Mouse (Mus musculus) hindbrain, embryonic 12.5 days (tissue): ENCODE measurements at regions not wholly inside any gene's neighbourhood (a gene's known extent, or its start where the extent isn't known, plus 50 kb on each side); places are given as distances from the start of the nearest gene placed in this dataset.

ENCODE experiments used
- ATAC-seq: fragments of 200-750 bp; cut with Nextera tagmentation; 2 replicates; pipeline ENCODE4 v1.8.0; 2017; ENCODE audit warnings: moderate TSS enrichment; ENCODE audit not compliant: low FRiP score
- H3K27ac ChIP-seq: fragments of 300-500 bp; sonication (generic); 2 replicates; pipeline ENCODE4 v1.5.1; 2016; ENCODE audit warnings: mild to moderate bottlenecking
- H3K27me3 ChIP-seq: fragments of 300-500 bp; sonication (generic); 2 replicates; pipeline ENCODE4 v1.6.1; 2016; ENCODE audit warnings: mild to moderate bottlenecking
- H3K36me3 ChIP-seq: fragments of 300-500 bp; sonication (generic); 2 replicates; pipeline ENCODE4 v1.6.1; 2016; ENCODE audit warnings: mild to moderate bottlenecking
- H3K4me1 ChIP-seq: fragments of 300-500 bp; sonication (generic); 2 replicates; pipeline ENCODE4 v1.6.1; 2016
- H3K4me2 ChIP-seq: fragments of 300-500 bp; sonication (generic); replicated peaks from 2 replicates; pipeline ENCODE4 v1.6.1; 2016; ENCODE audit warnings: mild to moderate bottlenecking
- H3K4me3 ChIP-seq: fragments of 300-500 bp; sonication (generic); 2 replicates; pipeline ENCODE4 v1.5.1; 2016; ENCODE audit warnings: mild to moderate bottlenecking
- H3K9ac ChIP-seq: fragments of 300-500 bp; sonication (generic); 2 replicates; pipeline ENCODE4 v1.6.1; 2016; ENCODE audit warnings: mild to moderate bottlenecking, moderate library complexity
- H3K9me3 ChIP-seq: fragments of 300-500 bp; sonication (generic); replicated peaks from 2 replicates; pipeline ENCODE4 v1.6.1; 2016; ENCODE audit warnings: mild to moderate bottlenecking
- WGBS: fragments of 180-500 bp; shearing (Covaris S2); methylation state at CpG from one replicate; pipeline ENCODE4 v1.1.7; 2016; 5-methylcytosine and 5-hydroxymethylcytosine counted together

GRCm38 (mm10) chrX:13014051-13014450, 57.2 kb upstream of the Usp9x start:
- Histone ChIP-seq H3K27me3 (no peaks in the 10 kb centered on the region), H3K9me3 (no peaks in the 10 kb centered on the region), H3K9ac (no peak overlapping the region), H3K4me3 (no peak overlapping the region), H3K4me1 (no peaks in the 10 kb centered on the region), H3K4me2 (no peak overlapping the region), H3K27ac (no peak overlapping the region), H3K36me3 (no peaks in the 10 kb centered on the region)
- 68% methylated on average over 3 of the region's 3 CpGs for WGBS
- no peak for ATAC-seq

DNA sequence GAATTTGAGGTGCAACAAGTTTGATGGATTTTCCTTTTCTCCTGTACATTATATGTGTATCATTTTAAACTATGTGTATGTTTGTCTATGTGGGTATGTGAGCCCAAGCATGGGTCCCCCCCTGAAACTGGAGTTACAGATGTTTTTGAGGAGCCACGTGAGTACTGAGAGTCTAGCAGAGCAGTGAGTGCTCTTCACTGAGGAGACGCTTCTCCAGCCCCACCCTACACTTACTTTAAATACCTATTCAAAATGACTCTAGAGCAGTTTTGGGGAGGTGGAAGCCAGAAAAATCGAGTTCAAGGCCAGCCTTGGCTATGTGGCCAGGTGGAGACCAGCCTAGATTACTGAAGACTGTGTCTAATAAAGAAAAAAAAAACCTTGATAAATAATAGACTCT, 58.2 kb upstream of the Usp9x start:
- 76% methylated on average over 3 of the region's 3 CpGs for WGBS
- H3K27ac ChIP-seq = no peak overlapping the region
- H3K4me1 ChIP-seq = no peaks in the 10 kb centered on the region
- no peaks in the 10 kb centered on the region for H3K36me3 ChIP-seq
- no peak overlapping the region for H3K4me2 ChIP-seq
- H3K9ac ChIP-seq = no peak overlapping the region
- H3K27me3 ChIP-seq = no peaks in the 10 kb centered on the region
- no peak overlapping the region for H3K4me3 ChIP-seq
- no peak for ATAC-seq
- H3K9me3 ChIP-seq = no peaks in the 10 kb centered on the region

- Histone ChIP-seq H3K36me3 (no peaks in the 10 kb centered on the region), H3K9ac (no peak overlapping the region), H3K9me3 (no peaks in the 10 kb centered on the region), H3K4me1 (no peaks in the 10 kb centered on the region), H3K27ac (no peak overlapping the region), H3K4me2 (no peak overlapping the region), H3K4me3 (no peak overlapping the region), H3K27me3 (0 out of 2 replicates have a peak, but pooled peaks cover under 1% of the 10 kb centered on the region)
- WGBS = 84% methylated on average over 7 of the region's 7 CpGs
- no peak for ATAC-seq
These were observed 80.5 kb upstream of the Usp9x start for GRCm38 (mm10) chrX:12990777-12991176.

- no peak overlapping the region for H3K9ac ChIP-seq
- no peak overlapping the region for H3K4me3 ChIP-seq
- 65% methylated on average over 6 of the region's 6 CpGs for WGBS
- H3K9me3 ChIP-seq = no peaks in the 10 kb centered on the region
- no peak overlapping the region for H3K27ac ChIP-seq
- H3K36me3 ChIP-seq = no peaks in the 10 kb centered on the region
- no peak overlapping the region for H3K4me2 ChIP-seq
- H3K27me3 ChIP-seq = no peaks in the 10 kb centered on the region
- H3K4me1 ChIP-seq = no peaks in the 10 kb centered on the region
- ATAC-seq = no peak
These were observed 93.6 kb upstream of the Usp9x start for GRCm38 (mm10) chrX:12977676-12978075.

DNA sequence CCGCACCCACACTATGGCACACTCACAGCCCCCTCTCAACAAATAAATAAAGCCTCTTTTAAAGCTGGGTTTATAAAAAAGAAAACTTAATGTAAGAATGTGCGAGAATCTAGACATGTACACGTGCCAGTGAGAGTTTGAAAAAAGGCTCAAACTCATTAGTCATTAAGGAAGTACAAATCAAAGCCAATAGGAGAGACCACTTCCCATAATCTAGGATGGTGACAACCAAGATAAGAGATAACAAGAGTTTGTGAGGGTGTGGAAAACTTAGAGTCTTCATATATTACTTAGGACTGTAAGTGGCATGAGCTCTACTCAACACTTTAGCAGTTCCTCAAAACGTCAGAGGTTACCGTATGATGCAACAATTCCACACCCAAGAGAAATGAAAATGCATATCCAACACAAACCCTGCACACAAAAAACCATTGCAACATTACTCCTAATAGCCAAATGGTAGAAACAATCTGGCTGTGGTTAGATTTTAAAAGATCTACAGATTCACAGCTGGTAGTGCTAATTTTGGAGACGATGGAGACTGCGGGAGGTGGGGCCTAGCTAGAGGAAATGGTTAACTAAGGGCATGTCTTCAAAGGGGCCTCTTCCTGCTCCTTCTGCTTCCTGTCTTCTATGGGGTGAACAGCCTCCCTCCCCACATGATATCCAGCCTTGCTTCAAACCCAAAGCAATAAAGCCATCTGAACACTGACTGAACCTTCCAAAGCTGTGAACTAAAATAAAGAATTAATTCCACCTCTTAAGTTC, 102.1 kb upstream of the Usp9x start:
- Histone ChIP-seq H3K36me3 (no peaks in the 10 kb centered on the region), H3K4me2 (no peak overlapping the region), H3K27ac (no peak overlapping the region), H3K27me3 (no peaks in the 10 kb centered on the region), H3K9me3 (no peaks in the 10 kb centered on the region), H3K9ac (no peak overlapping the region), H3K4me3 (no peak overlapping the region), H3K4me1 (no peaks in the 10 kb centered on the region)
- 89% methylated on average over 7 of the region's 7 CpGs for WGBS
- ATAC-seq = no peak

DNA sequence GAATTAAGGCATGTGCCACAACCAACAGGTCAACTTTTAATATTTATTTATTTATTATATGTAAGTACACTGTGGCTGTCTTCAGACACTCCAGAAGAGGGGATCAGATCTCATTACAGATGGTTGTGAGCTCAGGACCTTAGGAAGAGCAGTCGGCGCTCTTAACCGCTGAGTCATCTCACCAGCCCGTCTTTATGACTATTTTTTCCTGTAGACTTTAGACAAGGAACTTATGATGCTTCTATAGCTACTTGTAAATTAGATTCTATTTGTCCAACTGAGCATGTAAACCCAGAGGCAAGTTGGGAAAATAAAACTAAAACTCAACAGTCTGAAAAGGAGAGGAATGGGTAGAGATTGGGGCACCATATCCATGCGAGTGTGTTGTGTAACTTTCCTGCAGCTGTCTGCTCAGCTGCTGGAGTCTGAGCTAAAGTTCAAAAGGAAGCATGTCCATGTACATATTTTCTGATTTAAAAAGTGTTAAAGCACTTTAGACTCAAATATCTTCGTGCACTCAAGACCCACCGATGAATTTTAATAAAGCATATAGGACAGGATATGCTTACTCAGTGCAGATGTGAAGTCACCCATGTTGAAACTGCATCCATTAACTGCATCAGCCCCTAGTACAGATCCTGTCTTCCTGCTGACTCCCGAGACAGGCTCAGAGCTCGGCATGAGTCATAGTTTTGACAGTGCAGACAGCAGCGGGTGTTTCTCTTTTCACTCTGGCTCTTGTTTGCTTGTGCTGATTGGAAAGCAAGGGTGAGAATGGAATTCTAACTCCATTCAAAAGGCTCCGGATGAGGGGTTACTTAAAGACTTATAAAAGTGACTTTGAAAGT, 111.6 kb upstream of the Usp9x start:
- H3K4me1 ChIP-seq = no peaks in the 10 kb centered on the region
- no peaks in the 10 kb centered on the region for H3K9me3 ChIP-seq
- no peak overlapping the region for H3K4me3 ChIP-seq
- 66% methylated on average over 11 of the region's 11 CpGs for WGBS
- H3K27ac ChIP-seq = no peak overlapping the region
- no peaks in the 10 kb centered on the region for H3K27me3 ChIP-seq
- no peak overlapping the region for H3K4me2 ChIP-seq
- H3K9ac ChIP-seq = no peak overlapping the region
- no peak for ATAC-seq
- no peaks in the 10 kb centered on the region for H3K36me3 ChIP-seq

- H3K4me3 ChIP-seq = no peak overlapping the region
- ATAC-seq = no peak
- H3K9ac ChIP-seq = no peak overlapping the region
- WGBS = 70% methylated on average over 2 of the region's 2 CpGs
- H3K9me3 ChIP-seq = no peaks in the 10 kb centered on the region
- H3K27ac ChIP-seq = no peak overlapping the region
- no peaks in the 10 kb centered on the region for H3K4me1 ChIP-seq
- H3K27me3 ChIP-seq = no peaks in the 10 kb centered on the region
- no peak overlapping the region for H3K4me2 ChIP-seq
- no peaks in the 10 kb centered on the region for H3K36me3 ChIP-seq
These were observed 112.4 kb upstream of the Usp9x start for GRCm38 (mm10) chrX:12958873-12959272.

- Histone ChIP-seq H3K27ac (no peak overlapping the region), H3K4me1 (no peaks in the 10 kb centered on the region), H3K36me3 (no peaks in the 10 kb centered on the region), H3K9me3 (no peaks in the 10 kb centered on the region), H3K9ac (no peak overlapping the region), H3K4me3 (no peak overlapping the region), H3K27me3 (no peaks in the 10 kb centered on the region), H3K4me2 (no peak overlapping the region)
- 77% methylated on average over 6 of the region's 7 CpGs for WGBS
- no peak for ATAC-seq
These were observed 120.2 kb upstream of the Usp9x start for GRCm38 (mm10) chrX:12950928-12951660.

GRCm38 (mm10) chrX:12942451-12942850, 128.8 kb upstream of the Usp9x start:
- no peaks in the 10 kb centered on the region for H3K4me1 ChIP-seq
- ATAC-seq = no peak
- H3K36me3 ChIP-seq = no peaks in the 10 kb centered on the region
- no peaks in the 10 kb centered on the region for H3K9me3 ChIP-seq
- 85% methylated on average over 5 of the region's 5 CpGs for WGBS
- no peak overlapping the region for H3K27ac ChIP-seq
- H3K27me3 ChIP-seq = peaks cover 5% of the 10 kb centered on the region; the same call in 1 of the 2 replicates
- no peak overlapping the region for H3K4me3 ChIP-seq
- no peak overlapping the region for H3K4me2 ChIP-seq
- no peak overlapping the region for H3K9ac ChIP-seq

- Histone ChIP-seq H3K4me3 (peak overlapping the region; percentile 37), H3K36me3 (no peaks in the 10 kb centered on the region), H3K27me3 (peaks cover 9% of the 10 kb centered on the region; the same call in 1 of the 2 replicates), H3K4me1 (no peaks in the 10 kb centered on the region), H3K9me3 (no peaks in the 10 kb centered on the region), H3K27ac (no peak overlapping the region), H3K4me2 (peak overlapping the region; percentile 58), H3K9ac (peak overlapping the region; percentile 53; the same call in 1 of the 2 replicates)
- WGBS = 18% methylated on average over 43 of the region's 43 CpGs
- ATAC-seq = peak; percentile 64; the same call in 1 of the 2 replicates
These were observed 134.7 kb upstream of the Usp9x start for GRCm38 (mm10) chrX:12936406-12937172.

DNA sequence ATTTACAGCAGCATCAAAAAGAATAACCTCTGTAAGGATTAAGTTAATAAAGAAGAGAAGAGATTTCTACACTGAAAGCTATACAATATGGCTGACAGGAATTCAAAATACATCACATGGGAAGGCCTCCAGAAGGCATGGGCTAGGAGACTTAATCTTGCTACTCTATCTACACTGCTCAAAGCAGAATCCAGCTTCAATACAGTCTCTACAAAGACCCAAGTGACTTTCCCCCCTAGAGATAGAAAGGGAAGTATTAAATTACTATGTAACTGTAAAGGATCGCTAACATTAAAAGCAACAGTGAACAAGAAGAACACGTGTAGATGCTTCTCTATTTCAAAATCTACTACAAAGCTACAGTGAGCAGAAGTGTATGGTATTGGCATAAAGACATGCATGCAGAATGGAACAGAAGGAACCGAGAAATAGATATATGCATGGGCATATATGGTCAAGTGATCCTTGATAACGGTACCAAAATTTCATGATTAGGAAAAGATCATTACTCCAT, 137.9 kb upstream of the Usp9x start:
- Histone ChIP-seq H3K9ac (no peak overlapping the region), H3K4me3 (no peak overlapping the region), H3K36me3 (no peaks in the 10 kb centered on the region), H3K27me3 (peaks cover 9% of the 10 kb centered on the region; the same call in 1 of the 2 replicates), H3K4me1 (no peaks in the 10 kb centered on the region), H3K27ac (no peak overlapping the region), H3K4me2 (no peak overlapping the region), H3K9me3 (no peaks in the 10 kb centered on the region)
- 88% methylated on average over 4 of the region's 4 CpGs for WGBS
- ATAC-seq = no peak
